Mouse (Mus musculus): ENCODE measurements around the gene Slc52a3.

Gene Slc52a3

DNA sequence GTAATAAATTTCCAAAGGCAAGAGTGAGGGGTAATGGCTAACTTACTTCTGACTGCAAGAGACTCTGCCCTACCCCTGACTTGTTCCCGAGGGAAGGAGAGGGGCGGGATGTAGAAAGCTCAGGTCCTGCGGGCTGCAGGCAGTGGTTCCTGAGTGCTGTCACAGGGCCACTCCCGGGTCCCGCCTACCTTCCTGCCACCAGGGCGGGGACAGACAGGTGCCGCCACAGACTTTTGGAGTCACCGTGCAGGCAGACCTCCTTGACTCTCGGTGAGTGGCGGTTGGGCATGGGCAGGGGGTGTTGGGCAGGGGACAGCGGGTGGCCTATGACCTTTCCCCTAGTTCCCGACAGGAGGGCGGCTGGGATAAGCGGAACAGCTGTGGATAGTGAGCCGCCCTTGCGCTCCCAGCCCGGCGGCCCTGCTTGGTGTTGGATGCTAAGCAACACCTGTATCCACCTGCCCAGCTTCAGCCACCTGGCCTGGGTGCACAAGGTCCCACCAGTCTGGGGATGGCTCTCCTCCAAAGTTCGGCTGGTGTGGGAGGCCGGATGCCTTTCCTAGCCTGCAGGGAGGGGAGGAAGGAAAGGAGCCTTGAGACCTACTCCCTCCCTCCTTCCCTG lies 3.5 kb downstream of the Slc52a3 start:
- peak; percentile 68 to 80 for DNase-seq

DNA sequence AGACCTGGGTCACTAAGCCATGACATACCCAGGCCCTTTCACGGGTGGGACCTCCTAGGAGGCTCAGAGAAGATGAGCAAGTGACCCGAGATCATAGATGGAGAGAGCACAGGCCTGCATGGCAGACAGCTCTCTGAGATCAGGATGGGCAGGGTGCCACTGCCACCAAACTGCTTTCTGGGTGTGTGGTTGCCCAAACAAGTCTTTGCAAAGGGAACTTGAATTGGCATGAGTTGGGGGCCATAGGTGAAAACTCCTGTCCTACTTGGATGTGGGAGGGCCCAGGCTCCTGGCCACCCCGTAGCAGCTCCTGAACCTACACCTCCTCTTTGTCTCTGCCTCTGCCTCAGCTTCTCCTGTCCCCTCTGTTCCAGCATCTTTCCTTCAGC lies 4.0 kb downstream of the Slc52a3 start:
- no peak for DNase-seq

DNA sequence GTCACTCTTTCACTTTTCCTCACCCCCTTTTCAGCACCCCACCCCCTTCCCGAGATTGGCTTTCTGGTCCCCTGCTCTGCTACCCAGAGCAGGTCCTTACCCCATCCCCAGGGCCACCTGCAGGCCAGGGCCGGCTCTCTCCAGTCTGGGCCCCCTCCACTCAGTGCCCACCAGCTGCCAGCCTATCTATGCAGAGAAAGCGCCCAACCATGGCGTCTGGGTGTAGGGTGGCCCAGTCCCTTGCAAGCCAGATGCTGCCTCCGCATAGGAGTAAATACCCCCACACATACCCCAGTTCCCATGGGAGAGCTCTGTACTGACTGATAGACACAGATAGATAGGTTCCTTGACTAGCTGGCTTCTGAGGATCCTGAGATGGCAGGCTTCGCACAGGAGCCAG lies 4.4 kb downstream of the Slc52a3 start:
- no peak for DNase-seq

DNA sequence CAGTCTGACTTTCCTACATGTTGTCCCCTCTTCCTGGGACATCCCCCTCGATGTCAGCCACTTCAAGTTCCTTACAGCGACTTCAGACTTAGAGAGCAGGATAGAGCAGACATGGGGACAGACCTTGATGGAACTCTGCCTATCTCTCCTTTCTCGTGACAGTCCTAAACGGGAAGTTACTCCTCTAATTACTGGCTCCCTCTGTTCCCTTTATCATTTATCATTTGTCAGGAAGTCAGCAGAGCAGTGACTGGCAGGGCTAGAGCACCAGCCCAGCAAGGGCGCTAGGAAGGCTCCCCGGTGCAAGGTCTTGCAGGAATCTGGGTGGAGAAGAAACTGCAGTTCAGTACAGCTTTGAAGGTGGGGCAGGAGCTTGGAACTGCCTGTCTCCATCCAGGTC lies 6.2 kb downstream of the Slc52a3 start:
- DNase-seq, result no peak

DNA sequence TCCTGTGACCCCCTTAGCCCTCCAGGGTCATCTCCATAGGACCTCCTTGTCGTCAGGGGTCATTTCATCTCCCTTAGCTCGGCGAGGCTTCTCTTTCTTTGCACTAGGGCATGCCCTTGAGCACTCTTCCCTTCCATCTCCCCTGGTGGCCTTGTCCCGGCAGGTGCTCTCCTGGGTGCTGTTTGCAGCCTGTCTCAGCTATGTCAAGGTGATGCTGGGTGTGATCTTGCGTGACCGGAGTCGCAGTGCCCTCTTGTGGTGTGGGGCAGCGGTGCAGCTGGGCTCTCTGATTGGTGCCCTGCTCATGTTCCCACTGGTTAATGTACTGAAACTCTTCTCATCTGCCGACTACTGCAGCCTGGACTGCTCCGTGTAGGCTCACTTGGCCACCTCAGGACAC lies 11.5 kb downstream of the Slc52a3 start:
- DNase-seq, result no peak

DNA sequence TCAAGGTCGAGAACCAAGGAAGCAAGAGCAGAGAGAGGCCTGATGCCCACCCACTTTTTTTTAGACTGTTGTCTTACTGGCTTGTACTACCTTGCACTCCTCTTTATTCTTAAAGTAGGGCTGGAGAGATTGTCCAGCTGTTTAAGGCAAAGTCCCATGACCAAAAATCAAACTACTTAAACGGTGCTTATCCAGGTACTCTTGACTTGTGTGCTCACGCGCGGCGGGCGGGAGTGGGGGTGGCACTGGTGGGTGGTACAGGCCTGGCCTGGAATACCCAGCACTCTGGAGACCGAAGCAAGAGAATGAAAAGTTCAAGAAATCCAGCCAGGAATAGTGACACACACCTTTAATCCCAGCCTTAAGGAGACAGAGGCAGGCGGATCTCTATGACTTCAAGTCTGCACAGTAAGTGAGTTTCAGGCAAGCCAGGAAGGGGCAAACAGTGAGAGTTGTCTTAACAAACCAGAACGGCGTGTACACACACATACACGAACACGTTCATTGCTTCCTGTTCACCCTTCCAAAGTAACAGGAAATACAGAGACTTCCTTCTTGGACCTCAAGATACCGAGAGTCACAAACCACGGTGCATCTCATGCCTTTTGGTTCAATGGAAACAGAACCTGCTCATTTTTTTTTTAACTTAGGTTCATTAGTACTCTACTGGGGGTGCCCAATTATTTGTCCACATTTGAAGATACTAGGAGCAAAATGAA lies 12.9 kb downstream of the Slc52a3 start:
- DNase-seq, result peak; percentile 67 to 74

DNA sequence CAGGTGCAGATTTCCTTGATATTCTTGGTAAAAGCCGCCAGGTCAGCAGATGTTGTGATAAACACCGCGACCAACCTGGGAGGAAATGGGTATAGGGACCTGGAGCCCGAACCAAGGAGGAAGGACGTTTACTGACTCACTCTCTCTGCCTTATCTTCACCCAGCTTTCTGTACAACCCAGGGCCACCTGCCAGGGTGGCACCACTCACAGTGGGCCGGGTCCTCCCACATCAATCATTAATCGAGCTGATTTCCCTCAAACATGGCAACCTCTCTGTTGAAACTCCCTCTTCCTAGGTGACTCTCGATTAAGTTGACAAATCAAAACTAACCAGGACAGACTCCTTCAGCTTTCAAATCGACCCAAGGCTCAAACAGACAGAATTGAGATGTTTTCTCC lies 13.9 kb downstream of the Slc52a3 start:
- DNase-seq, result no peak

DNA sequence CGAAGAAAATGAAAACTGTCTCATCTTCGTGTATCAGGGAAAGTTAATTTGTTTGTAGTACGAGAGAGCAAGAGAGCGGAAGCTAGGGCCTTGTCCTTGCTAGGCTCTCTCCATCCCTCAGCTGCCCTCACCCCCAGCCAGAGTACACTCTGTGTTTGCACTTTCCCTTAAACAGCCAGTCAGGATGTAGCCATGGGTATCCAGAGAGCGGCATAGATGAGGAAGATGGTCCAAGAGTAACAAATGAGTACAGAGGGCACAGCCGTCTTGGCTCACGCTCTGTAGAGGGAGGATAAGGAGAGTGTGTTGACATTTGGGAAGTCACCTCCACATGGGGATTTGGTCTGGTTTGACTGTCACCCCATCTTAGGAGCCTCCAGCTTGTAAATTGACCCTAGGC lies 14.3 kb downstream of the Slc52a3 start:
- no peak for DNase-seq

DNA sequence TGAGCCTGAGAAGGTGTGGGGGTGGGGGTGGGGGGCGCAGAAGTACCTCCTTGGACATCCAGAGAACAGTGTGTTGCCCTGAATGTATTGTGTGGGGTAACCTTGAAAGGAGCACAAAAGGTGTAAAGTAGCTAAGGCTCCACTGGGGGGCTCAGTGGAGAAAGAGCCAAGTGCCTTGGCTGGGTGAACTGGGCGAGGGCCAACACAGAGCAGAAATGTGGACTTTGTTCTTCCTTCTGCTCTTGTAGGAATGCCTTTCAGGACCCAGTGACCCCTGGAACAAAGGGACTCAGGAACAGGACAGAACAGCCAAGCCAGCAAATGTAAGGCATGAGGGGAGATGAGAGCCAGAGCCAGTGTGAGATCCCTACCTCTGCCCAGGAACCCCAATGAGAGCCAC lies 15.4 kb downstream of the Slc52a3 start:
- no peak for DNase-seq

DNA sequence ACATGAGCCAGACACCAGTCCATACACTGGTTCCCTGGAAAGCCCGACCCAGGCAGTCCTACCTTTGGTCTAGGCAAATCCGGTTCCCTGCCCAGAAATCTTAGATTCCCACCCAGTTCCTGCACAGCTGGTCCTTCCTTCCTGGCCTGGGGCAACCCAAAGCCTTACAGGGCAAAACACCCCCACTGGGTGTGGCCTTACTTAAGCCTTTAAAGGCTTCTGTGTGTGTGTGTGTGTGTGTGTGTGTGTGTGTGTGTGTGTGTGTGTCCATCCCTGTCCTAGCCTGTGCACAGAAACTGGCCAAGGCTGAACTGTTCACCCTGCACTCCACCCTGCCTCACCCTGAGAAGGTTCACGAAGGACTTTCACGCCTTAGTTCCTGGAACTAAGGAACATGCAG lies 15.9 kb downstream of the Slc52a3 start:
- peak; percentile 45 to 51 for DNase-seq

DNA sequence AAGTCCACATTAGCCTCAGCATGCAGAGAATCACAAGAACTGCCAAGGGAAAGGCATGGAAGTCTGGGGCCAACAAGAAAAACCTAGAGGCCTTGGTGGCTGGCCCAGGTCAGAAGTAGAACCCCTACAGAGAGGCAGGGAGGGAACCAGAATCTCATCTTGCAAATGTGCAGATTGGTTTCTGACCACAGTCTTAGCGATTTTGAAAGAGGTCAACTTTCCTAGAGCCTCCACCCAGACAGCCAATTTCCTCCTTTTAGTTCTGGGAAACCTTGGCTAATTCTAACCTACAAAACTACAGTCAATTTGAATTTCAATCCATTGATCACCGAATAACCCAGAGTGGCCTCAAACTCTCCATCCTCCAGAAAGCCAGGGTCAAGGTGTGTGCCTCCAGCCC lies 16.4 kb downstream of the Slc52a3 start:
- no peak for DNase-seq

DNA sequence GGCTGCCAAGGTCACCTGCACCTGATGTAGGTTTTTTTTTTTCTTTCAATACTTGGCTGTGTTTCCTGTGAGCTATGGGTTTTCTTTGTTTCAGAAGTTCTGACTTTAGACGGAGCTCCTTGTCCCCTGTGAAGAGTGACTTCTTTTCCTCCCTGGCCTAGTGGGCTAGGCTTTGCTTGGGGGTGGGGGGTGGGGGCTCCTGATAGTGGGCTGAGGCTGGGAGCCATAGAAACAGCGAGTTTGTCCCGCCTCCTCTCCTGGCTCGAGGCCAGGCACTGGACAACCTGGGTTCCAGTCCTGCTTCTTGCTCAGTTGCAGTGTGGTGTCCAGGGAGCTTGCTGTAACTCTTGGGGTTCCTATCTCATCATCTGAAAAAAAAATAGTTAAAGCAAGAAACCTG lies 19.7 kb downstream of the Slc52a3 start:
- DNase-seq, result no peak

DNA sequence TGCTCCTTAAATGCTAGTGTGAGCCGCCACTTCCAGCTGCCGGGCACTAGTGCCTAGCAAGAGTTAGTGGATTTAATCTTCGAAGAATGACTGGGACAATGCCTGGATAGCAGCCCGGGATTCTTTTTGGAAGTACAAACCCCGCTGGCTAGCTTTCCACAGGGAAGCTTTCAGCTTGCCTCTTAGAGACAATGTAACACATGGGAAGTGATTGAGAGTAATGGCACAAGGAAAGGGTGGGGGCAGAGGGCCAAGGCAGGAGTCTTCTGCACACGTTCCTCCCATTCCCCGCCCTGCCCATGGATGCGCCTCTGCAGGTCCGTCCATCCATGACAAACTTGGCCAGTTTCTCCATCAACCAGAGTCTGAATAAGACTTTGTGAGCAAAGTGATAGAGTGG lies 20.4 kb downstream of the Slc52a3 start:
- DNase-seq, result no peak

DNA sequence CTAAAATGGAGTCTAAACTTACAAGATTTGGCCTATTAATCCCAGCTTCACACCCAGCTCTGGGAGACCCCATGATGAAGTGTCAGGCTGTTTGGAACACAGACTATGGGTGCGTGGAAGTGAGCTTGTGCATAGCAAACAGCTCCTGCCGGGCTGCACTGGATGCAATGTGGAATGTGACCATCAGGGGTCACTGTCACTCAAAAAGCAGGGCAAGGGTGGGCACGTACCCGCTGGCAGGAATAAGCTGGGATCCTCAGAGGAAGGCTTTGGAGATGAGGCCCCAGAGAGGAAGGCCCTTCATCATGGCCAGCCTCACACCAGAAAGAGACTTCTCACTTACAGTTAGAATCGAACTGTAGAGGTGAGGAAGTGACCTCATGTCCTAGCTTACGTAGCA lies 23.9 kb downstream of the Slc52a3 start:
- peak; percentile 43 to 46 for DNase-seq

DNA sequence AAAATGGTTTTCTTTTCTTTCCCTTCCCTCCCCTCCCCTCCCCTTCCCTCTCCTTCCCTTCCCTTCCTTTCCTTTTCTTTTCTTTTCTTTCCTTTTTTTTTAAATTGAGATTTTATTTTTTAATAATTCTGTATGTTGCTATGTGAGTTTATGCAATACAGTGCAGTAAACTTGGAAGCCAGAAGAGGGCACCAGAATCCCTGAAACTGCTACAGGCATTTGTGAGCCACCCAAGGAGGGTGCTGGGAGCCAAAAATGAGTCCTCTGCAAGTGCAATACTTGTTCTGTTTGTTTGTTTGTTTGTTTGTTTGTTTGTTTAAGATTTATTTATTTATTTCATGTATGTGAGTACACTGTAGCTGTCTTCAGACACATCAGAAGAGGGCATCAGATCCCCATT lies 25.7 kb downstream of the Slc52a3 start:
- DNase-seq, result no peak

DNA sequence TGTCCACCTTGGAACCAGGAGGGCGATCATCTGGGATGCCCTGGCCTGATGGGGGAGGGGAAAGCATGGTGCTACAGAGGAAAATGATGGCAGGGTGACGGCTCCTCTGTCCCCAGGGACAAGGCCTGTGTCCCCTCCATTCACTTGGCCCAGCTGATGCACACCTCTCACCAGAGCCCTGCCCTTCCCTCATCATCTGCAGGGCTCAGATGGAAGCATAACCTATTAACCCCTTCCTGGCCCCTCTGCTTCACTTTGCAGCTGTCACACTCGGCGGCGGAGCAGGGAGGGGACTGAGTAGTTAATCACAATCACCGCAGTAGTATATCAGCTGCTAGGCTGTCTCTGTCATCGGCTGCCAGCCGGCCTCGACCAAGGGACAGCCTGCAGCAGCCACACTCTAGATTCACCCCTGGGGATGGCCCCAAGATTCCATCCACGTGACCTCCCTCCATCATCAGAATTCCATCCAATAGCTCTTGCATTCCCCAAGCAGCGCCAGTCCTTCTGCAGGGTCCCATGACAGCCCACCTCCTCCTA lies 28.6 kb downstream of the Slc52a3 start:
- no peak for DNase-seq

DNA sequence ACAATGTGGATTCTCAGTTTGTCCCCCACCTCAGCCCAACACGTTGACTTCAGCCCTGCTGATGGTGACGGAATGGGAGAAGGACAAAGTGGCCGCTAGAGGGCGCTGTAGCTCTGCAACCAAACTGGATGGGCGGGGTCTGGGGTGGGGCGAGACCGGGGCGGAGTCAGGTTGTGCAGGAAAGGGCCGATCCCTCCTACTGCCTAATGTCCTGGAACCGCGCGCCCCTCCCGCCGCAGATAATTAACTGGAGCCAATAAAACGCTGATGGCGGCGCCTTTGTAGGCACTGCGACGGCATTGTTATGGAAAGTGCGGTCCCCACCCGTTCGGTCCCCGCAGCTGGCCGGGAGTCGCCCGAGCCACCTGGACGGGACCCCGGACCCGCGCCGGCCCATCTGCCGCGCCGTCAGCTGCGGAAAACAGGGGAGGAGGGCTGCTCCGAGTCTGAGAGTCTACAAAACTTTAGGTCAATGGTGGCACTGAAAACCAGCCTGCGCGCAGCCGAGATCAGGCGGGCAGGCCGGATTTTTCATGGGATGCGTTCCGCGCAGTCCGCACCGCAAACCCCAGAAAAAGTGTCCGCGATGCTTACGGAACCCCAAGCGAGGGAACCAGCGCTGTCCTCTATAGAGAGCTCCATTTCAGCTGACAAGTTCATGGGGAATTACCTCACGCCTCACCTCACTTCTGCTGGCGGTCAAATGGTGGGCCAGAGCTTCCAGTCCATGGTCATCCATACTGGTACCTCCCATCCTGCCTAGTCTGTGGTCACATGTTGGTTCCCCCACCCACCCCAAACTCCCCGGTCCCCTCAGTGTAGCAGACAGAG lies 33.2 kb downstream of the Slc52a3 start:
- DNase-seq, result peak; percentile 77 to 83

DNA sequence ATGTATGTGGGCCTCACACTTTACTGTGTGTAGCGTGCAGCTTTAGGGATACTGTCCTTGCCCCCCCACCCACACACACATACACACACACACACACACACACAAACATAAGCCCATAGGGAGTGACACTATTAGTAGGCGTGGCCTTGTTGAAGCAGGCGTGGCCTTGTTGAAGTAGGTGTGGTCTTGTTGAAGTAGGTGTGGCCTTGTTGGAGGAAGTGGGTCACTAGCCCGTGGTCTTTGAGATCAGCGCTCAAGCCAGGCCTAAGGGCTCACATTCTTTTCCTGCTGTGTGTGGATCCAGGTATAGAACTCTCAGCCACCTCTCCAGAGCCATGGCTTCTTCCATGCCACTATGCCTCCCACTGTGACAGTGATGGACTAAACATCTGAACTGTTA lies 34.7 kb downstream of the Slc52a3 start:
- DNase-seq, result no peak

DNA sequence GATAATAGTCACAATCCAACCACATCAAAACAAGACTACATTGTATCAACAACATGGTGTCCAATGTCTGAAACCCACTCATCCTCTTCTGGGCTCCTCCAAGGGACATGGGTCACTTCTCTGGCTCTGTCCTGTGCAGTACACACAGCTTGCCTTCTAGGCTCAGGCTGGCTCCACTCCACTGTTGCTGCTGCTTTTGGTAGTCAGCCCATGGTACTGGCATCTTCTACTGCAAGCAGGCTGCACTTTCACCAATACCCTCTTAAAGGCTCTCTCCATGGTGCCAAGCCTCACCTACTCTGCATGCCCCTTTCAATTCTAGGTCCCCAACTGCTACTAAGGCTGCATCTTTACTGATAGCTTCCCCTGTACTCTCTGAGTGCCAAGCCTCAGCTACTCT lies 43.8 kb downstream of the Slc52a3 start:
- DNase-seq, result no peak

DNA sequence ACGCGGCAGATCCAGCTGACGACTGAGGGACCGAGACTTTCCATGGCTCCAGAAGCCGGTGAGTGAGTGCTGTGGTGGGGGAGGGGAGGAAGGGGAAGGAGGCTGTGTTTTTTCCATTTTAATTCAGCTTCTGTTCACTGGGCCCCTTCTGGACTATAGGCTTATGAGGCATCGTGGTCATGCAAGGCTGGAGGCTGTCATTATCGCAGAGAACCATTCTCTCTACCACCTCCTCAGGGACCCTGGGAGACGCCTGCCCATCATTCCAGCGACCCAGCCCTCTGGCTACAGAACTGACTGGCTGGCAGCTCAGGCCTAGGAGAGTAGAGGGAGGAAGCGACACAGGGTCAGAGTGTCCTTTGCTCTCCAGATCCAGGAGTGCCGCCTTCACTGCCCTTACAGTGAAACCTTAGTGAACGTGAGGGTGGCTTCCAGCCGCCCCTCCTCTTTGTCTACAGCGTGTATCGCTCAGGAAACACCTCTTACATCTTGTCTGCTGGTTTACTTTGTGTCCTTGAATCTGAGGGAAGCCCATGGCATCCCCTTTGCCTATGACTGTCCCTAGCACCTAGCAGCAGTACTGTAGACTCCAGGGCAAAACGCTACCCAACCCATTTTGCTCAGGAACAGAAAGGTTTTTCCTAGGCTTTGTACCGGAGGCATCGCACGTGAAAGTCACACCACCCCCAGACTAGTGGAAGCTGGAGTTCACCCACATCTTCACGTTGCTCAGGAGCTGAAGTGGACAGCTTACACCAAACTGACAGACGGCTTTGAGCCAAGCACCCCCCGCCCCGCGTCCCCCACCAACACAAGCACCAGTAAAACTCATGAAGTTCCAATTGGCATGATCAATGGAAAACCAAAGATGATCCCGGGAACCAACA lies 51.0 kb downstream of the Slc52a3 start:
- DNase-seq, result no peak

DNA sequence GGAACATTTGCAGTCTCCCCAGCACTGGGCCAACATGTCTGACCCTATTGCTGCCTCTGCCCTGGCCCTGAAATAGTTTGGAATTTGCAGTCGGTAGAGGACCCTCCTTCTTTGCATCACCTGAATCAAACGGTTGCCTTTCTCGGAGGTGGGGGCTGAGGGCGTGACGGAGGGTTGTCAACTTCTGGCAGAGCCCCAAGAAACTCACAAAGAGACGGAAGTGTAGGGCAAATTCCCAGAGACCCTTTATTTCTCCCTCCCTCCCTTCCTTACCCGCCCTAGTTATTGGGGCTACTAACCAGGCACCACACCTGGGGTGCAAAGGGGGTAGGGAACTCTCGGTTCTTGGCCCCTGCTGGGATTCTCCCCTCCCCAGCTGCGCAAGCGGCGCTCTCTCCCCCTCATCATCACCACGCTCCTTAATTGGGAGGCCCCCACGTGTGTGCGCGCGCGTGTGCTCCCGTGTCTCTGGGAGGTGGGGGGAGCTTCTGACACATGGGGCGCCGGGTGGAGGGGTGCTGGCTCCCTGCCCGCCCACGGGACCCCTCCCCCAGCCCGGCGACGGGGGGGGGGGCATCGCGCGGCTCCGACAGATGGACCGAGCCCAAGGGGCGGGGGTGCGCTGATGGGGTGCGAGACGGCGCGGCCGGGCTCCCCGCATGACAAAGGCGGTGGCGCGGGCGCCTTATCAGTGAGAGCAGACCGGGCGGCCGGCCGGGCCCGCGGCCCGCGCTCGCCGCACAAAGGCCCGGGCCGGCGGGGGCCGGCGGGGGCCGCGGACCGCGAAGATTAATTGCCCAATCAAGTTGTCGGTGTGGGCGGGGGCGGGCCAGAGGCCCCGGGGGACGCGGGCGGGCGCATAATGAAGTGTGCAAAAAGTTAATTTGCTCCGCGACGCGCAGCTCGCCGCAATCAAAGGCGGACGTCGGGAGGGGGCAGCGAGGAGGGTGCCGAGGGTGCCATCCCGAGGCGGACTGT lies 52.0 kb downstream of the Slc52a3 start:
- no peak for DNase-seq

All from lung, adult 18-20 months (tissue).